Mouse (Mus musculus): ENCODE data around the gene 5730455P16Rik. TPM values are rescaled to one million over a fixed set of nuclear protein-coding genes. Genes with fewer than 3 reads are reported as not detected.
A peak's percentile ranks its signal among the peaks of the same experiment; 100 is the strongest.

5730455P16Rik gene
- polyA plus RNA-seq, 1 experiment from 2014 or later: 41.6 TPM

GRCm38 (mm10) chr11:80336351-80336730, 41.5 kb downstream of the 5730455P16Rik start:
- no peak overlapping the region for H3K4me3 ChIP-seq (replicated peaks; ENCODE audit: low read length)
- H3K9ac ChIP-seq (replicated peaks; ENCODE audit: low read depth, low read length): no peak overlapping the region
- peaks cover 16% of the 10 kb centered on the region for H3K4me1 ChIP-seq (replicated peaks; ENCODE audit: control insufficient read depth, insufficient read depth, low read length)
- H3K9me3 ChIP-seq (ENCODE audit: control insufficient read depth, low read length): no peaks in the 10 kb centered on the region
- H3K36me3 ChIP-seq (ENCODE audit: control insufficient read depth, insufficient read depth): no peaks in the 10 kb centered on the region; the same call in 1 of the 2 replicates
- no peak for ATAC-seq
- H3K27me3 ChIP-seq (replicated peaks; ENCODE audit: control insufficient read depth, insufficient read depth, low read length): no peaks in the 10 kb centered on the region
- WGBS: 9% methylated on average over 6 of the region's 6 CpGs
- no peak overlapping the region for H3K27ac ChIP-seq (ENCODE audit: low read length)
- H3K4me2 ChIP-seq (ENCODE audit: low read length): no peak overlapping the region

- Histone ChIP-seq H3K36me3 (ENCODE audit: control insufficient read depth, insufficient read depth) (no peaks in the 10 kb centered on the region; the same call in 1 of the 2 replicates), H3K9ac (replicated peaks; ENCODE audit: low read depth, low read length) (peak overlapping the region; percentile 11; the same call in 1 of the 2 replicates), H3K4me3 (replicated peaks; ENCODE audit: low read length) (no peak overlapping the region), H3K27ac (ENCODE audit: low read length) (peak overlapping the region; percentile 73), H3K9me3 (ENCODE audit: control insufficient read depth, low read length) (no peaks in the 10 kb centered on the region), H3K4me2 (ENCODE audit: low read length) (no peak overlapping the region), H3K27me3 (replicated peaks; ENCODE audit: control insufficient read depth, insufficient read depth, low read length) (no peaks in the 10 kb centered on the region), H3K4me1 (replicated peaks; ENCODE audit: control insufficient read depth, insufficient read depth, low read length) (peaks cover 16% of the 10 kb centered on the region)
- 2% methylated on average over 7 of the region's 7 CpGs for WGBS
- ATAC-seq: peak; percentile 93
Measured at GRCm38 (mm10) chr11:80335609-80336350, 42.1 kb downstream of the 5730455P16Rik start.

- ATAC-seq: no peak
- Histone ChIP-seq H3K9ac (replicated peaks; ENCODE audit: low read depth, low read length) (no peak overlapping the region), H3K27ac (ENCODE audit: low read length) (no peak overlapping the region), H3K9me3 (ENCODE audit: control insufficient read depth, low read length) (no peaks in the 10 kb centered on the region), H3K4me2 (ENCODE audit: low read length) (no peak overlapping the region), H3K27me3 (replicated peaks; ENCODE audit: control insufficient read depth, insufficient read depth, low read length) (no peaks in the 10 kb centered on the region), H3K36me3 (ENCODE audit: control insufficient read depth, insufficient read depth) (no peaks in the 10 kb centered on the region; the same call in 1 of the 2 replicates), H3K4me1 (replicated peaks; ENCODE audit: control insufficient read depth, insufficient read depth, low read length) (peaks cover 16% of the 10 kb centered on the region), H3K4me3 (replicated peaks; ENCODE audit: low read length) (no peak overlapping the region)
- WGBS: 64% methylated on average over 12 of the region's 12 CpGs
Measured at GRCm38 (mm10) chr11:80332709-80333400, 45.0 kb downstream of the 5730455P16Rik start.

GRCm38 (mm10) chr11:80324636-80325035, 53.2 kb downstream of the 5730455P16Rik start:
- Histone ChIP-seq H3K9me3 (ENCODE audit: control insufficient read depth, low read length) (no peaks in the 10 kb centered on the region), H3K27me3 (replicated peaks; ENCODE audit: control insufficient read depth, insufficient read depth, low read length) (no peaks in the 10 kb centered on the region), H3K4me2 (ENCODE audit: low read length) (no peak overlapping the region), H3K4me1 (replicated peaks; ENCODE audit: control insufficient read depth, insufficient read depth, low read length) (no peaks in the 10 kb centered on the region), H3K27ac (ENCODE audit: low read length) (no peak overlapping the region), H3K36me3 (ENCODE audit: control insufficient read depth, insufficient read depth) (no peaks in the 10 kb centered on the region), H3K4me3 (replicated peaks; ENCODE audit: low read length) (no peak overlapping the region), H3K9ac (replicated peaks; ENCODE audit: low read depth, low read length) (no peak overlapping the region)
- WGBS: 76% methylated on average over 6 of the region's 6 CpGs
- ATAC-seq: no peak

- Histone ChIP-seq H3K36me3 (ENCODE audit: control insufficient read depth, insufficient read depth) (no peaks in the 10 kb centered on the region), H3K9me3 (ENCODE audit: control insufficient read depth, low read length) (no peaks in the 10 kb centered on the region), H3K4me3 (replicated peaks; ENCODE audit: low read length) (no peak overlapping the region), H3K4me2 (ENCODE audit: low read length) (no peak overlapping the region), H3K27ac (ENCODE audit: low read length) (no peak overlapping the region), H3K9ac (replicated peaks; ENCODE audit: low read depth, low read length) (no peak overlapping the region), H3K27me3 (replicated peaks; ENCODE audit: control insufficient read depth, insufficient read depth, low read length) (no peaks in the 10 kb centered on the region), H3K4me1 (replicated peaks; ENCODE audit: control insufficient read depth, insufficient read depth, low read length) (peaks cover 4% of the 10 kb centered on the region)
- WGBS: 62% methylated on average over 13 of the region's 13 CpGs
- no peak for ATAC-seq
Measured at GRCm38 (mm10) chr11:80323255-80323654, 54.6 kb downstream of the 5730455P16Rik start.

GRCm38 (mm10) chr11:80315743-80316639, 61.8 kb downstream of the 5730455P16Rik start:
- Histone ChIP-seq H3K4me3 (replicated peaks; ENCODE audit: low read length) (no peak overlapping the region), H3K27me3 (replicated peaks; ENCODE audit: control insufficient read depth, insufficient read depth, low read length) (no peaks in the 10 kb centered on the region), H3K4me1 (replicated peaks; ENCODE audit: control insufficient read depth, insufficient read depth, low read length) (peaks cover 42% of the 10 kb centered on the region), H3K36me3 (ENCODE audit: control insufficient read depth, insufficient read depth) (no peaks in the 10 kb centered on the region), H3K9me3 (ENCODE audit: control insufficient read depth, low read length) (no peaks in the 10 kb centered on the region), H3K4me2 (ENCODE audit: low read length) (no peak overlapping the region), H3K9ac (replicated peaks; ENCODE audit: low read depth, low read length) (no peak overlapping the region), H3K27ac (ENCODE audit: low read length) (peak overlapping the region; percentile 74)
- ATAC-seq: peak; percentile 92
- 18% methylated on average over 10 of the region's 10 CpGs for WGBS

GRCm38 (mm10) chr11:80313944-80314343, 63.9 kb downstream of the 5730455P16Rik start:
- H3K27ac ChIP-seq (ENCODE audit: low read length): no peak overlapping the region
- no peaks in the 10 kb centered on the region for H3K9me3 ChIP-seq (ENCODE audit: control insufficient read depth, low read length)
- no peak for ATAC-seq
- no peak overlapping the region for H3K4me2 ChIP-seq (ENCODE audit: low read length)
- 68% methylated on average over 4 of the region's 4 CpGs for WGBS
- no peaks in the 10 kb centered on the region for H3K36me3 ChIP-seq (ENCODE audit: control insufficient read depth, insufficient read depth)
- peaks cover 43% of the 10 kb centered on the region for H3K4me1 ChIP-seq (replicated peaks; ENCODE audit: control insufficient read depth, insufficient read depth, low read length)
- no peaks in the 10 kb centered on the region for H3K27me3 ChIP-seq (replicated peaks; ENCODE audit: control insufficient read depth, insufficient read depth, low read length)
- H3K4me3 ChIP-seq (replicated peaks; ENCODE audit: low read length): no peak overlapping the region
- no peak overlapping the region for H3K9ac ChIP-seq (replicated peaks; ENCODE audit: low read depth, low read length)

- H3K9me3 ChIP-seq (ENCODE audit: control insufficient read depth, low read length): no peaks in the 10 kb centered on the region
- no peak overlapping the region for H3K27ac ChIP-seq (ENCODE audit: low read length)
- H3K9ac ChIP-seq (replicated peaks; ENCODE audit: low read depth, low read length): no peak overlapping the region
- H3K4me2 ChIP-seq (ENCODE audit: low read length): no peak overlapping the region
- no peak for ATAC-seq
- no peaks in the 10 kb centered on the region for H3K27me3 ChIP-seq (replicated peaks; ENCODE audit: control insufficient read depth, insufficient read depth, low read length)
- no peak overlapping the region for H3K4me3 ChIP-seq (replicated peaks; ENCODE audit: low read length)
- 68% methylated on average over 1 of the region's 1 CpGs for WGBS
- peaks cover 42% of the 10 kb centered on the region for H3K4me1 ChIP-seq (replicated peaks; ENCODE audit: control insufficient read depth, insufficient read depth, low read length)
- H3K36me3 ChIP-seq (ENCODE audit: control insufficient read depth, insufficient read depth): no peaks in the 10 kb centered on the region
Measured at GRCm38 (mm10) chr11:80313462-80313861, 64.4 kb downstream of the 5730455P16Rik start.

- Histone ChIP-seq H3K9ac (replicated peaks; ENCODE audit: low read depth, low read length) (no peak overlapping the region), H3K36me3 (ENCODE audit: control insufficient read depth, insufficient read depth) (no peaks in the 10 kb centered on the region), H3K4me1 (replicated peaks; ENCODE audit: control insufficient read depth, insufficient read depth, low read length) (peaks cover 38% of the 10 kb centered on the region), H3K4me2 (ENCODE audit: low read length) (no peak overlapping the region), H3K27ac (ENCODE audit: low read length) (peak overlapping the region; percentile 58), H3K4me3 (replicated peaks; ENCODE audit: low read length) (no peak overlapping the region), H3K9me3 (ENCODE audit: control insufficient read depth, low read length) (no peaks in the 10 kb centered on the region), H3K27me3 (replicated peaks; ENCODE audit: control insufficient read depth, insufficient read depth, low read length) (no peaks in the 10 kb centered on the region)
- no peak for ATAC-seq
- WGBS: 18% methylated on average over 6 of the region's 6 CpGs
Measured at GRCm38 (mm10) chr11:80312565-80312964, 65.3 kb downstream of the 5730455P16Rik start.
